Comparison of ENCODE assay signal across 8 mouse cellular contexts in genomic region chr4:46563847-46564246, GRCm38 (mm10). TPM values are rescaled to one million over a fixed set of nuclear protein-coding genes. Genes with fewer than 3 reads are reported as not detected.
DNase-seq lines count a peak whose midpoint lies in the region; ATAC-seq and TF ChIP-seq lines count a peak whose summit lies in the region.
"Had no signal": no experiment of that assay in that cellular context is flagged by ENCODE, and none has a peak within 500 bp of the region (broad histone marks: within the 10 kb centered on the region; RNA-seq: fewer than 3 reads in every experiment).

No protein-coding gene starts in this region.

- no peaks in the 10 kb centered on the region for H3K36me3 ChIP-seq in liver, embryonic 13.5 days
- peaks cover 7% of the 10 kb centered on the region for H3K36me3 ChIP-seq in spleen, adult 2 months (ENCODE audit: control insufficient read depth, insufficient read depth, low read length)
- no peaks in the 10 kb centered on the region for H3K36me3 ChIP-seq in hindbrain, embryonic 14.5 days (replicated peaks; ENCODE audit: control insufficient read depth, insufficient read depth)
- H3K36me3 ChIP-seq: embryonic facial prominence, embryonic 13.5 days had no signal

- WGBS in liver, embryonic 13.5 days (ENCODE audit: insufficient replicate concordance), result 17% methylated on average over 10 of the region's 10 CpGs
- 19% methylated on average over 10 of the region's 10 CpGs for WGBS in spleen, adult 2 months
- 77% methylated on average over 10 of the region's 10 CpGs for WGBS in hindbrain, embryonic 14.5 days

- H3K9ac ChIP-seq in liver, embryonic 13.5 days, result 0 out of 2 replicates have a peak overlapping the region, but pooled peaks have one; percentile 6
- H3K9ac ChIP-seq in hindbrain, embryonic 14.5 days, result no peak overlapping the region
- H3K9ac ChIP-seq: embryonic facial prominence, embryonic 13.5 days had no signal

- H3K4me2 ChIP-seq in liver, embryonic 13.5 days, result peak overlapping the region; percentile 41
- no peak overlapping the region for H3K4me2 ChIP-seq in hindbrain, embryonic 14.5 days (replicated peaks)
- H3K4me2 ChIP-seq: embryonic facial prominence, embryonic 13.5 days had no signal

- H3K4me1 ChIP-seq in liver, embryonic 13.5 days (replicated peaks), result peaks cover 27% of the 10 kb centered on the region
- H3K4me1 ChIP-seq in spleen, adult 2 months (ENCODE audit: control insufficient read depth, insufficient read depth, insufficient read length), result peaks cover 36% of the 10 kb centered on the region; the same call in 1 of the 2 replicates
- no peaks in the 10 kb centered on the region for H3K4me1 ChIP-seq in hindbrain, embryonic 14.5 days (replicated peaks; ENCODE audit: control insufficient read depth, insufficient read depth, low read length)

- peak; percentile 77 for ATAC-seq in liver, embryonic 13.5 days (ENCODE audit: low read depth)
- ATAC-seq in hindbrain, embryonic 14.5 days (ENCODE audit: low FRiP score), result no peak

- no peaks in the 10 kb centered on the region for H3K27me3 ChIP-seq in liver, embryonic 13.5 days
- no peaks in the 10 kb centered on the region for H3K27me3 ChIP-seq in spleen, adult 2 months (ENCODE audit: control insufficient read depth, insufficient read depth, low read length)
- H3K27me3 ChIP-seq in hindbrain, embryonic 14.5 days (ENCODE audit: control insufficient read depth, insufficient read depth, low read length), result no peaks in the 10 kb centered on the region
- H3K27me3 ChIP-seq: embryonic facial prominence, embryonic 13.5 days had no signal

- H3K9me3 ChIP-seq in liver, embryonic 13.5 days (replicated peaks), result no peaks in the 10 kb centered on the region
- H3K9me3 ChIP-seq in hindbrain, embryonic 14.5 days (ENCODE audit: control insufficient read depth, low read length), result no peaks in the 10 kb centered on the region
- H3K9me3 ChIP-seq: embryonic facial prominence, embryonic 13.5 days had no signal

- peak overlapping the region; percentile 53; the same call in 1 of the 2 replicates for H3K27ac ChIP-seq in liver, embryonic 13.5 days
- H3K27ac ChIP-seq in spleen, adult 2 months (ENCODE audit: insufficient read depth, low read length), result 0 out of 2 replicates have a peak overlapping the region, but pooled peaks have one; percentile 9
- no peak overlapping the region for H3K27ac ChIP-seq in hindbrain, embryonic 14.5 days
- H3K27ac ChIP-seq: embryonic facial prominence, embryonic 13.5 days had no signal

- TF ChIP-seq POLR2A in spleen, adult 2 months (IDR thresholded peaks at IDR 0.05; ENCODE audit: low read depth, low read length), result no peak

- TF ChIP-seq CTCF in spleen, adult 2 months (IDR thresholded peaks at IDR 0.05; ENCODE audit: extremely low read depth, insufficient read depth, insufficient read length, insufficient replicate concordance), result no peak

- peak; percentile 46 for DNase-seq in right cerebral cortex, postnatal 14 days
- no peak for DNase-seq in right cerebral cortex, postnatal 4 days
- peak; percentile 74 for DNase-seq in c-Kit-positive CD71-negative TER-119-negative erythroid progenitor cells, embryonic 14.5 days (ENCODE audit: low read depth)
- peak; percentile 46 for DNase-seq in liver, embryonic 13.5 days
- peak; percentile 17 to 42 for DNase-seq in spleen, adult 2 months (ENCODE audit: low read depth in 1 of 2, low spot score in 2 of 2)
- DNase-seq in retina, postnatal 1 day, result no peak
- DNase-seq in hindbrain, embryonic 14.5 days (ENCODE audit: low spot score), result no peak

- H3K4me3 ChIP-seq in liver, embryonic 13.5 days (replicated peaks), result no peak overlapping the region
- H3K4me3 ChIP-seq in spleen, adult 2 months (ENCODE audit: extremely low read depth, insufficient read depth, insufficient read length), result no peak overlapping the region
- no peak overlapping the region for H3K4me3 ChIP-seq in hindbrain, embryonic 14.5 days (replicated peaks; ENCODE audit: low read length)
- H3K4me3 ChIP-seq: embryonic facial prominence, embryonic 13.5 days had no signal

RNA-seq across cellular contexts. Expression of gene Trim14, which starts 27.9 kb away (rescaled TPM):
- polyA plus RNA-seq in liver, embryonic 13.5 days (2015; fragmentation: Nextera tagmentation; extraction: Ambion mirVana), result 6.8 and 8.6 TPM in 2 replicates
- polyA plus RNA-seq in spleen, adult 2 months (2012; rRNA removed), result 26.9 and 45.0 TPM in 2 replicates
- polyA plus RNA-seq in hindbrain, embryonic 14.5 days (2014; fragmentation: Nextera tagmentation; extraction: Ambion mirVana), result 1.7 and 2.2 TPM in 2 replicates

RNA-seq across cellular contexts. Expression of gene Coro2a, which starts 38.2 kb away (rescaled TPM):
- 3.0 and 3.7 TPM in 2 replicates for polyA plus RNA-seq in liver, embryonic 13.5 days (2015; fragmentation: Nextera tagmentation; extraction: Ambion mirVana)
- polyA plus RNA-seq in spleen, adult 2 months (2012; rRNA removed), result 36.0 and 51.3 TPM in 2 replicates
- polyA plus RNA-seq in hindbrain, embryonic 14.5 days (2014; fragmentation: Nextera tagmentation; extraction: Ambion mirVana), result 7.0 and 8.1 TPM in 2 replicates

Comparison
In these comparisons a context has a peak if more than half of its experiments do, and no peak if none do; other contexts are left out.
1. DNase-seq: peak in right cerebral cortex, postnatal 14 days (single experiment), c-Kit-positive CD71-negative TER-119-negative erythroid progenitor cells, embryonic 14.5 days (single experiment), liver, embryonic 13.5 days (single experiment) and spleen, adult 2 months (2 of 2); none in right cerebral cortex, postnatal 4 days (single experiment), retina, postnatal 1 day (single experiment) and hindbrain, embryonic 14.5 days (single experiment).